Mouse (Mus musculus): ENCODE results near the gene Slc22a23. TPM values are rescaled to one million over a fixed set of nuclear protein-coding genes. Genes with fewer than 3 reads are reported as not detected.
A peak's percentile ranks its signal among the peaks of the same experiment; 100 is the strongest.

Gene Slc22a23
- total RNA-seq, 2 experiments from 2014 or later: 31.9 to 33.0 TPM

DNA sequence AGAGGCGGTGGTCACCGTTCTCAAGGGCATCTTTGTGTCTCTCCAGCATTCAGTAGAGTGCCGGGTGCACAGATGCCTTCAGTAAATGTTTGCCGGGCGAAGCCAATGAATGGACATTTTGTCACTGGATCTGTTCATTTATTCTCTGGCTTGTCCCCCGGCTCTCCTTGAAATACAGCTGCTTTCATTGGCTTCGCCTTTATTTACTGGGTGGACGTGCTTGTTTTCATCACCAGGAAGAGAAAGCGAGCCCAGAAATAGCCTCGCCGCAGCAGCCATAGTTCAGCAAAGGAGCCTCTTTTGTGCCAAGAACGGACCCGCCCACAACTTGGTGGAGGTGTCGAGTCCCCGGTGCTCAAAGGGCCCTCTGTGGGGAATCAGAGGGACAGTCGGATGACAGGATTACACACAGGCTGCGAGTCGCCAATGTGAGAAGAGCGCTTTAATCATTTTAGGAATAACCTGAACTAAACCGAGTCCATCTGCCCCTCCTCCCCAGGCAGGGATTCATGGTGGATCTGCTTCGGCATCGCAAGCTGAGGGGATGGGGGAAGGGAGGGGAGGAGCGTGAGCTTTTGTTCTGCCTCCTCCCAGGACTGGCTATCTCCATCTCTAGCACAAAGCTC lies 196.1 kb downstream of the Slc22a23 start:
- peak; percentile 63 to 79 for DNase-seq (ENCODE audit: low spot score in 2 of 2)

DNA sequence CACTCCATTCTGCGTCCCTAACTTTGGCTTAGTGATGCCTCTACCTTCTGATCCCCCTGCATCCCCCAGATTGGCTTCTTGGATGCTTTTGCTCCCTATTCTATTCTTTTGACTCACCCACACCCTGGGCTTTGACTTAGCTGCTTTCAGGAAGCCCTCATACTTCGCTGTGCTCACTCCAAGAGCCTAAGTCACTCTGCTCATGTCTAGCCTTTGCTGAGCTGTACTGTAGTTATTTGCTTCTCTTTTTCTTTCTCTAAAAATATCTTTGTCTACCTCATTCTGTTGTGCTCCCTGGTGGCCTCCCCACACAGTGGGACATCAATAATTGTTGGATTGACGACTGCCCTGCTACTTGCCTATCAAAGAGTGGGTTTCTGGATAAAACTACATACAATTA lies 196.8 kb downstream of the Slc22a23 start:
- DNase-seq (ENCODE audit: low spot score in 2 of 2): no peak

- DNase-seq (ENCODE audit: low spot score in 2 of 2): no peak
Measured at GRCm38 (mm10) chr13:34146916-34147315, 198.1 kb downstream of the Slc22a23 start.

- no peak for DNase-seq (ENCODE audit: low spot score in 2 of 2)
Measured at GRCm38 (mm10) chr13:34143389-34143788, 201.6 kb downstream of the Slc22a23 start.

DNA sequence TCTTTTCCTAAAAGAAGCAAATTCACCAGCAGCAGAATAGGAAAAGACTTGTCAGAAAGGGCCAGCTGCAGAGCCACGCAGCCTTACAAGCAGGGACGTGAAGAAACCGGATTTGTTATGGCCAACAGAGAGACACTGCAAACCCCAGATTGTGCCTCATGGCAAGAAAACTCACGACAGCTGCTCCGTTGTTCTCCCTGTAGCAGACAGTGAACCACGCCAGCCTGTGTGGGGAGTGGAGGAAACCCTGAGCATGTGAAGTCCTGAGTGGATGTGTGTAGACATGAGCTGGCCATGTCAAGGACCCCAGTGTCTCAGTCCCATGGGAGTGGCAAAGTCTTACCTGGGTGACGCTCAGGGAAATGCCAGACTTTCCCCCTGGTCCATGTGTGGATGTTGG lies 208.4 kb downstream of the Slc22a23 start:
- DNase-seq (ENCODE audit: low spot score in 2 of 2): peak; percentile 81 to 90

DNA sequence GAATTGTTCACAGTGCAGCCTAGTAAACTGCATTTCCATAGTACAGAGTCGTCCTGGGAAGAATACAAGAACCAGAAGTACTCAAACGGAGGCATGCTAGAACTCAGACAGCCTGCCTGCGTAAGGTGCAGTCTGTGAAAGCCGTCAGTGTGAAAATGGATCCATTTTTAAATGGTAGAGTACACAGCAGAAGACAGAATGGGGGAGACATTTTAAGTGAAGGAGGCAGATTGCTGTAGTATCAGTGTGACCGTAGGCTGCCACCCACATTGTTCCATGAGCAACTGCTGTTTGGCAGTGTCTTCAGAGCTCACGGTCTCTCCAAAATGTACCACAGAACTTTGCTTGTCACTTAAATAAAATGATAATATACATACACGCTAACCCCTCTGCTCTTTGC lies 210.7 kb downstream of the Slc22a23 start:
- DNase-seq (ENCODE audit: low spot score in 2 of 2): peak; percentile 75 to 90

DNA sequence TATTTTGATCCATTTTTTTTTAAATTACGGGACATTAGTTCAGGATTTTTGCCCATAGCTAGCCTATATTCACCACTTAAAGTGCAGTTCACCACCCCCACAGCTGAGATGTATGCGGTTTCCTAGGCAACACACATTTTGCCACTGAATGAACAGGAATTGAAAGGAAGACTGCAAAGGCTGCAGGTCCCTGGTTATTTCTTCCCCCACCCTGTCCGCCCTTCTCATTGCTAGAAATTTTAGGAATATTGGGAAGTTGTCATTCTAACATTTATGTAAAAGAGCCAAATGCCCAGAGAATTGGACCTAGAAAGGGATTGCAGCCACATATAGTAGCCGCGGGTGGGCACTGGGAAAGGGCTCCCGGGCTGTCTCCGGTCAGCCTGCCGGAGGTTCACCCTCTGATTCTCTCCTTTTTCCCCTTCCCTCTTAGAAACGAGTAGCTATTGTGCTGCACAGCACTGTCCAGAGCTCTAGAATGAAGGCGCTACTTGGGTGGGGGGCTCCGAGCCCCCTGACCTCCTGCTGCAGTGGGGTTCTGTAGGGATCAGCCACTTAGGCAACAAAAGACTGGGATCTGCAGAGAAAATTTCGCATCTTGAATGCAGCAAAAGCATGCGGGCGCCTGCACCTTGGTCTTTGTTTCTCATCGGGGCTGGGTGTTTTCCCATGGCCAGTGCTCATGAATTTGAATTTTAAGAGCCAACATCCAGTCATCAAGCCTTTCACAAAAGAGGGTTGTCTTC lies 211.5 kb downstream of the Slc22a23 start:
- DNase-seq (ENCODE audit: low spot score in 2 of 2): no peak

DNA sequence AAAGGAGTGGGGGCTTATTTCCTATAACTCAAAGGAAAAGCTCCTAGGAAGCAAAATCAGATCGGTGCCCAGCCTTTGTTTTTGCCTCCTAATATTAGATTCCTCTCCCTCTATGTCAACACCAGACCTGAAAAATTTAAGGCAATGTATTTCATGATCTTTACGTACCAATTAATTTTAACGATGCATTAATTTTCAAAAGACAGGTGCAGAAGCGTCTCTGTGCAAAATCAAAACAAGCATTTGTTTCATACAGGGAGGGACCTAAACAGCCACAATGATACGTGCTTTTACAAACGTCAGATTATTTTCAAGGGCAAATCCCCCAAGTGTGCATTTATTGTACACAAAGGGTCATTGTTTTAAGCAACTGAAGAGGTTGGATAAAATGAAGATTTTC lies 212.1 kb downstream of the Slc22a23 start:
- no peak for DNase-seq (ENCODE audit: low spot score in 2 of 2)

- no peak for DNase-seq (ENCODE audit: low spot score in 2 of 2)
Measured at GRCm38 (mm10) chr13:34132299-34132698, 212.7 kb downstream of the Slc22a23 start.

DNA sequence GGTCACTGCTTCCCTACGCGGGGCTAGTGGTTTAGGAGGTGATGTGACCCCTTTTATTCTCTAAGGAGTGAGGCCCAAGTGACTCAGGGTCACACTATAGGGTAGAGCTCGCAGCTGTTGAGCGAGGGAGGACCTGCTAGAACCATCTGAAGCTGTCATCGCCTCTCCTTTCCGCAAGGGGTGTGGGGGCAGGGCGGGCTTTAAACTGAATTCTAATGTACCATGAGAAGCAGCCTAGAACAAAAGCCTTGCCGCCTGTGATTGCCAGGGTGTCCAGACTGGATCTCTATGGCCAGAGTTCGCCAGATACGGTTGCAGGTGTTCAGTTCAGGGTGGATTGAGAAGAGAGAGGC lies 213.3 kb downstream of the Slc22a23 start:
- DNase-seq (ENCODE audit: low spot score in 2 of 2): peak in 1 of 2 experiments; percentile 64

DNA sequence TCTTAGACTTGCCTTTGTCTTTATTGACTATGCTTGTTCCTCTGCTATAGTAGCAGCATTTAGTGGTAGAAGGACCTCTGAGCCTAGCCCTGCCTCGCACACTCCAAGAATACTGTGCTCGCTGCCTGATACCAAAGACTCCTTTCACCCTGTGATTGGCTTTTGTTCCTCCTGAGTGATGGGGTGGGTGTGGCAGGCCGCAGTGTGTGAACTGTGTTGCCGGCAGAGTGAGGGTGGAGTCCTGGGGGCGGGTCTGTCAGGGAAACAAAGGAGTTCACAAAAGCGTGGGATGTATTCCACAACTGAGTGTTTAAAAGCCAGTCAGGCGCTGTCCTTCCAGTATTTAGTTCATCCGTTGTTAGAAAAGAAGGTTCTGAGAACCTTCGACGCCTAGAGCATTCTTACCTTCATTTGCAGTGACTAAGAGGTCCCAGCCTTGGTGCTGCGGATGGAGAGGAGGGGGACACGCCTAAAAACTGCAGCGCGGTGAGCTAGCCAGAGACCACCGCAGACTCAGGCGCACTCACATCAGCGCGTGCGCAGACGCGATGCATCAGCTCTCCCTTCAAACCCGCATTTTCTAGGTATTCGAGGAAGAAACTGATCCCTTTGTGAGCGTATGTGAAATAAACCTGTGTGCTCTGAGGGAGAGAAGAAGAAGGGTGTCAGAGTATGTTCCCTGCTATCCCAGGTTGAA lies 213.8 kb downstream of the Slc22a23 start:
- peak in 1 of 2 experiments; percentile 57 for DNase-seq (ENCODE audit: low spot score in 2 of 2)

DNA sequence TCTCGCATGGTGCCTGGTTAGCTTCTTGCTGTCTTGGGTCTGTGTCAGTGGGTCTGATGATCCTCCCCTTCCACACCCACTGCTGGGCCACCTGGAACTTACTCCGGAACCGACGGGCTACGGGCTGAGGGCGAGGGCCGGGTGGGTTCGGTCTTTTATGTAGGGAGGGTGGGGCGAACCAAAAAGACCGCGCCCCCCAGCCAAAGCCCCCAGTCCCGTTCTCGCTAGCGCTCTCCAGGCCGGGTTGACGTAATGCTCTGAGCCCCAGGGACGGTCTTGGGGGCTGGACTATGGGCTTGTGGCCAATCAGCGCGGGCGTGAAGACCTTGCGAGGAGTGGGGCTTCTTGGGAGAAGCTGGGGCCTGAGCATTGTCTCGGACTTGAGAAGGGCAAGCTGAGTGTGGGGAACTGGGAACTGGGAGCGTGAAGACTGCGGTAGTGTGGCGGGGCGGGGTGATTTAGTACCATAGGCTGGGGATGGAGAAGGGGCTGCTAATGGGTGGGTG lies 214.7 kb downstream of the Slc22a23 start, which contains the start of gene Tubb2b:
TSS of gene Tubb2b (minus strand) at position 241 of the 506 bp plus-strand sequence.
- peak; percentile 71 to 73 for DNase-seq (ENCODE audit: low spot score in 2 of 2)

DNA sequence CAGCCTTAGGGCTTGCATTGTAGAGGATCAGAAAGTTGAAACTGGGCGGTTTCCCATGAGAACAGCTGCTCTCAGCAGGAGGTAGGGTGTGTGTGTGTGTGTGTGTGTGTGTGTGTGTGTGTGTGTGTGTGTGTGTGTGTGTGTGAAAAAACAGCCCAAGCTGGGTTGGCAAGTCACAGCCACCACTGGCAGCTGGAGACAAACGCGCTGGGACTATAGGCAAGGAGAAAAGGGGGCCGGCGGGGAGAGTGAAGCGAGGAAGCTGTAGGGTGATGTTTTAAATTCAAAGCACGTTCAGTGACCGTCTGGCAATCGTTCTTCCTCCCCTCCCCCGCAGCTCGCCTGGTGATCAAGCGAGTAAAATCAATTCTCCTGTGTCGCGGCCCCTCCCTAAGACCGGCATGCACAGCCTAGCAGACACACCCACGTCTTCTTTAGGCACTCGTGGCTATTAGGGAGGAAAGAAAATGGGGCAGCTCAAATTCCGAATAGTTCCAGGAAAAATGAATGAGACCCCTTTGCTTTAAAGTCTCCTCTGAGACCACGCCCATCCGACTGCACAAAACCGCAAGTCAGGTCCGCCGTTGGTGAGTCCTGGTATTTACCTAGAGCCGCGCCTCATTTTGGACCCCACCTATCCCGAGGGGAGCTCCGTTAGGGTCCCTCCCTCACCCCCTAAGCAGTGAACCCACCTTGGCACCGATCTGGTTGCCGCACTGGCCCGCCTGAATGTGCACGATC lies 215.3 kb downstream of the Slc22a23 start:
- peak in 1 of 2 experiments; percentile 71 for DNase-seq (ENCODE audit: low spot score in 2 of 2)

Other genes starting within 250 kb of the Slc22a23 start
- gene Tubb2b, start 214.7 kb downstream of the Slc22a23 start, total RNA-seq (2021): 100 to 1,000 TPM; 192 to 215 TPM
- 10 to 100 TPM; 24.9 to 29.2 TPM for gene Psmg4, start 182.2 kb downstream of the Slc22a23 start, total RNA-seq (2021)